Mouse (Mus musculus) gastrocnemius, postnatal 25 days (tissue): ENCODE data around the gene Cyp2d22. TPM values are rescaled to one million over a fixed set of nuclear protein-coding genes. Genes with fewer than 3 reads are reported as not detected.

Source experiments
- microRNA-seq, 2 experiments: library from miRNA; unstranded; fragments of <30 nt; microRNA quantifications; one replicate each; pipeline ENCODE4 v1.2.0; 2021; ENCODE audit warnings: borderline replicate concordance in 2 of 2
- total RNA-seq, 2 experiments: library from RNA; stranded (reverse); gene quantifications; 1 replicate in 1 of 2; 2 replicates in 1 of 2; pipeline ENCODE4 v1.2.3; 2021

The Cyp2d22 gene
- total RNA-seq, 2 experiments from 2014 or later: 11.7 to 13.3 TPM

Small RNA genes within 50 kb of the gene (microRNA-seq; reads per million reads assigned to microRNA genes)
- 0 reads per million in 2 experiments for gene Gm25990
- 0 reads per million in 2 experiments for gene Gm27331
- 0 reads per million in 2 experiments for gene Mir7684

Other genes starting within 250 kb of the Cyp2d22 start
- 10 to 100 TPM; 12.1 to 14.1 TPM for gene Srebf2, start 233.1 kb downstream of the Cyp2d22 start, total RNA-seq
- not detected for gene Shisa8, start 167.4 kb downstream of the Cyp2d22 start, total RNA-seq
- not detected for gene Tnfrsf13c, start 155.9 kb downstream of the Cyp2d22 start, total RNA-seq
- under 1 TPM in 1 of 2 experiments, not detected in 1; 0.75 TPM for gene Cenpm, start 135.5 kb downstream of the Cyp2d22 start, total RNA-seq
- gene 1500009C09Rik, start 127.9 kb downstream of the Cyp2d22 start, total RNA-seq: not detected
- gene Sept3, start 105.4 kb downstream of the Cyp2d22 start, total RNA-seq: under 1 TPM; 0.54 to 1.00 TPM
- gene Wbp2nl, start 81.3 kb downstream of the Cyp2d22 start, total RNA-seq: not detected
- gene Naga, start 41.3 kb downstream of the Cyp2d22 start, total RNA-seq: 10 to 100 TPM; 13.1 to 15.0 TPM
- gene Pheta2, start 41.3 kb downstream of the Cyp2d22 start, total RNA-seq: under 1 TPM; 0.87 to 0.96 TPM
- gene Smdt1, start 41.3 kb downstream of the Cyp2d22 start, total RNA-seq: 100 to 1,000 TPM; 126 to 130 TPM
- gene Ndufa6, start 25.9 kb downstream of the Cyp2d22 start, total RNA-seq: 100 to 1,000 TPM; 489 to 502 TPM
- under 1 TPM in 1 of 2 experiments, not detected in 1; 0.27 TPM for gene Cyp2d11, start 13.8 kb upstream of the Cyp2d22 start, total RNA-seq
- gene Cyp2d10, start 26.9 kb upstream of the Cyp2d22 start, total RNA-seq: not detected
- not detected for gene Cyp2d9, start 53.2 kb upstream of the Cyp2d22 start, total RNA-seq
- gene Cyp2d12, start 174.8 kb upstream of the Cyp2d22 start, total RNA-seq: not detected
- gene Cyp2d34, start 240.7 kb upstream of the Cyp2d22 start, total RNA-seq: not detected